Mouse (Mus musculus) layer of hippocampus, adult 11-12 months (tissue): ENCODE measurements at regions not wholly inside any gene's neighbourhood (a gene's known extent, or its start where the extent isn't known, plus 50 kb on each side); places are given as distances from the start of the nearest gene placed in this dataset.

Experiments
- DNase-seq: peaks from one replicate; pipeline ENCODE4 v3.0.0; 2022; ENCODE audit warnings: low spot score

DNA sequence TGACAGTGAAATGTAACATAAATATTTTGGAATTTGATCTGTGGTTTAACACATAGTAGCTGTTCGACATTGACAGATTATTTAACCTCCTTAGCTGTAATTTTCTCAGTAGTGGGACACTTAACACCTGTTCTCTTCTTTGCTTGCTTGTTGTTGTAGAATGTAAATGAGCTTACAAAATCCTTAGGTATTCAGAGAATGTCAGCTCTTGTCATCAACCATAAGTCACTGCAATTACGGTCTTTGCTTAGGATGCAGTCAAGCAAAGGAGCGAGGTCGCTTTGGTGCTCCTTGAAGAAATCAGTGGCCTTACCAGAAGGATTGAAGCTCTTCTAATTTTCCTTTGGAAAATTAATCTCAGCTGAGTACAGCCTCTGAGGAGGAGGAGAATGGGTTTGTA is 311.2 kb upstream of the Pappa start:
- no peak for DNase-seq

DNA sequence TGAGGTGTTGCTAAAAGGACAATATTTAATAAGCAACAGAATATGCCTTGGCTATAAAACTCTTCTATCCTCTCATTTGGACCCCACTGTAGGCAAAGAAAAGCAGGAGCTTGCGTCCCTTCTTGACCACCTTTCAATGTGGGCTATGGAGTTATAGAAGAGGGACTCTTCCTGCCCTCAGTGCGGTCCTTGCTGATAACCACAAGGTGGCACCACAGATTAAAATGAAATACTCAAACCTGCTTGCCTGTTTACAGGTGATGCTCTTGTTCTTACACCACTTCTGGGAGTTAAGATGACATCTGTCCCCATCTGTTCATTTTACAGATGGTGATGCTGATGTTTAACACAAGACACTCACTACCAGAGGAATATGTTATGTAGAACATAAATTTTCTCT is 291.1 kb upstream of the Pappa start:
- DNase-seq: peak; percentile 10

DNA sequence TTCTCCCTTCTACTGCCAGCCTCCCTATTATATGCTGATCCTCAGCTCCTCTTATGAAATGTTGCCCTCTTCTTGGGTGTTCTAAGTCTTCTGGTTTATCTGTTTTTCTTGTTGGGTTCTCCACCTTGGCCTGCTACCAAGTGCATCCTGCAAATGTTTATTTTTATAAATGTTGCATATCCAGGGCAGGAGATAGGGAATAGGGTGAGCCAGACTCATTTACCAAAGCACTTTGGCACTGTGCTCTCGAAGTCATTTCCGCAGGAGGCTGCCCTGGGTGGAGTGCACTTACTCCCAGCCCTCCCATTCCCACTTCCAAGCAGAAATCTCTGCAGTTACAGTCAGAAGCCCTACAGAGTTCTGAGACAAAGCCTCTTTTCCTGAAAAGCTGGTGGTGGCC is 249.5 kb upstream of the Pappa start:
- no peak for DNase-seq

DNA sequence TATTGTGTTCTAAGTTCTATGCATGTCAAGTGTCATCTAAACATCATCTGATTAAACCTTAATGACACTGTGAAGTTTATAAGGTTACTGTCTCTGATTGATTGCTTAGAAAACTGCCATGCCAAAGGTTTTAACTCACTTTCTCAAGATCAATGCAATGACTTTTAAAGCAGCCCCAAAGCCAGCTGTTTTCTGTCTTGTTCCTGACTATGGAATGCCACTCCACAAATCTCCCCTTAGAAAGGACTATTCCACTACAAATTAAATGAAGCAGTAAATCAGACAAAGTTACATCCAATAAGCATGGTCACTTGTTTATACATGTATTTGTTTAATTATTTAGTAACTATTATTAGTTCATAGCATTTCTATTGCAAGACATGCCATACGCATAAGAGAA is 247.1 kb upstream of the Pappa start:
- no peak for DNase-seq

DNA sequence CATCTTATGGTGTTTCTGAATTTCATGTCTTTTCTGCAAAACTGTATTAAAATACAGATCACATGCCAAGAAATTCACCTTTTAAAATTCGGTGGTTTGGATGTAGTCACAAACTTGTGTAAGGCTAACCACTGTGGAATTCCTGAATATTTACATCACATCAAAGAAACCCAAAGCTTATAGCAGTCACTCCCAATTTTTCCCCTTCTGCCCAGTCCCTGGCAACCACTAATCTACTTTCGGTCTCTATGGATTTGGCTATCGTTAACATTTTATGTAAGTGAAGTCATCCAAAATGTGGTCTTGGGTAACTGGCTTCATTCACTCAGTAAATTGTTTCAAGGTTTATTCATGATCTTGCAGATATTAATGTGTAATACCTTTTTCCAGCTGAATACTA is 226.0 kb upstream of the Pappa start:
- DNase-seq: no peak

DNA sequence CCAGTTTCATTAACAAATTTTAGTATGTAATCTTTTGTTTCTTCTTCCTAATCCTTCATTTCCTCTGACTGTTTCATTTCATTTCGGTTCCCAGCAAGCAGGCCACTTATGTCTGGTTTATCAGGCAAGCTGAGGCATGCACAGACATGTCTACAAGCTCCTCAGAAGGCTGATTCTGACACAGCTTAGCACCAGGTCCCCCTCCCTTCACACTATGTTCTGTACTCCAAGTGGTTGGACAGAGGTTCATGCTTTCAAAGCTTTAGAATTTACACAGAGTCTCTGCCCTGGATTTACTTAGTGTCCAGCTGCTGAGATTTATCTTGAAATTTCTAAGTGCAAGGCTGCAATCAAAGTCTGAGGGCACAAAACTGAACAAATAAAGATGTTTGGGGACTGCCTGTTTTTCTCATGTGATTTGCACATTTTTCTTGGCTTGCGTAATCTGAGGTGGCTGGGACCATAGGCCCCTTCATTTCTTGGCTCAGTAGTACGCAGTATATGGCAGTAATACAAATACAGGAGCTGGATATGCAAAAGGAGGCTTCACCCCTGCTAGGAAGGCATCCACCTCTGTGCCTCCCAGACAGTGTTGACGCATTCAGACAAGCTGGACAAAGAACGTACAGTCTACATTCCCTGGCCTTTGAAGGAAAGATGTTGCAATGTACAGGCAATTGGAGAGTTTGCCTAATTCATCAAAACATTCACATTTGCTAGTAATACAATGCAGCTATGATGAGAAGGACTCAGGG is 222.7 kb upstream of the Pappa start:
- DNase-seq: no peak

DNA sequence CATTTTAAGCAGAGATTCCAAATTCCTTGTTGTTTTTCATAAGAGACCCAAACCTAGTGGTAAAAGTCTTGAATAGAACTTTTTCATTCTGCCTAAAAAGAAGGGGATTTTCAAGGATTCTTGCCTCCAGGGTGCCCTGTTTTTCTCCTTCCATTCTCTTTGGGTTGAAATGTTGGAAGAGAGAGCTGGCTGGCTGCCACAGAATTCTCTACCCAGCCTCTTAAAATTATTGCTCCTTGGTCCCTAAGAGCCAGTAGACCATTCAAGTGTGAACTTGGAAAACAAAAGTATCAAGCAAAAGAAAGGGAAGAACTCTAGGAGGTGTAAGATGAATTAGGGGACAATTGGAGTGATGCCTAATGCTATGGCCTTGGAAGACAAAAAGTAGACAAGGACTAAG is 200.2 kb upstream of the Pappa start:
- DNase-seq: no peak

DNA sequence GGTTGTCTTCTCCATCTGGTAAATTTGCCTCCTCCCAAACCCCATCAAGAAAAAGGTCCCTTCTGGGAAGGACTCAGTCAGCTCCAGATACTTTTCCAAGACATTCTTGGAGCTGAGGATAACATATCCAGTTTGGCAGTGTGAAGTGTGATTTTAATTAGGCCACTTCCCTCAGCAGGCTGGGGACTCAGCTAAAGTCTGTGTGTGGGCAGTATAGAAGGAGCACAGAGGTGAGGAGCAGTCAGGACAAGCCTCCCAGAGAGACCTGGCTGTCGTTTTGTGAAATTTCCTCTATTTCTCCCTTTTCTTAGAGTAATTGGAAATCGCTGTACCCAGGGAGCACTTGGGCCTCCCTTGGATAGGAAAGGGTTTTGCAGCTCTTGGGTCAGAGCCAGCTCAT is 195.4 kb upstream of the Pappa start:
- no peak for DNase-seq

DNA sequence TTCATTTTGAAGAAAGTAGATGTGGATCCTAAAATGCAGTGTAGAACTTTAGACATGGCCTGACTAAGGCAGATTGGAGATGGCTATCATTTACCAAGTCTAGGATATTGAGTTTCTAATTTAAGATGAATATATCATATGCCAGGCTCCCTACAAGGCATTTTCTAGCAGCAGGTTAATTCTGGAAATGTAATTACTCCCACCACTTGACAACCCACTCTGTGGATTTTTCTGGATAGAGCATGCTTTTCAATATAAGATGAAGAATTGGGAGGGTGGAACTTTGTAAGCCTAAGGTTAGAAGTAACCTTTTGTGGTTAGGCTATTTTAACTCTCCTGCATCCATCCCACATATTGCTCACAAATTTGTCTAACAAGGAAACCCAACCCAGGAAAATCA is 178.4 kb upstream of the Pappa start:
- no peak for DNase-seq

DNA sequence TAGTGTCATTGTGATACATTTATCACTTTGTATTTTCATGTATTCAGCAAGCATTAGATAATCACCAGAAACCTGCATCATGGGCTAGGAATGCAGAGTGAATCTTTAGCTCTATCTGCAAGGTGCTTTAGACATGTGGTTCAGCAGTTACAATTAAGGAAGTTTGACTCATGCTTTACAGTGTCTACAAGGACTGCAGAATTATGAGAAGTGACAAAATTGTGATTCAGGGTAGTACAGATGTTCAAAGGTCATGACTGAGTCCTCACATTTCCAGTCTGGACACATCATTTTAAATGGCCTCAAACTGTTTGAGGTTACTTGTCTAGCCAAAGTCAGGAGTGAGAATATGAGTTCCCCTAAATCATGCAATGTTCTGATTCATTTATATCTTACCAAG is 171.3 kb upstream of the Pappa start:
- DNase-seq: no peak

DNA sequence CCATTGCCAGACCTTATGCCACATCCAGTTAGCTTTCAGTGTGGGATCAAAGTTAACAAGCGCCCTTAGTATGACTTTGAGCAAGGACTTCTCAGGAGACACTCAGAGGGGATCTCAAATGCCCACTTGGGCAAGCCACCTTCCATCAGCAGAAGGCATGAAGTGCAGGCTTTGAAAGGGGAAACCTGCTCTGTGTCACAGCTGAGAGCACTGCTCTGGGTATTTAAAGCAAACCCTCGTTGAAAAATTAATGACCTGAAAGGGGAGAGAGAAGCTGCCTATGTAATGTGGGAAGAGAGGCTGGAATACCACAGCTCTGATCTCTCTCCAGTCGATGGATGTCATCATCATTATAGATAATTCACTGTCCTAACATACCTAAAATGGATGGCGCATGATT is 165.1 kb upstream of the Pappa start:
- DNase-seq: no peak

DNA sequence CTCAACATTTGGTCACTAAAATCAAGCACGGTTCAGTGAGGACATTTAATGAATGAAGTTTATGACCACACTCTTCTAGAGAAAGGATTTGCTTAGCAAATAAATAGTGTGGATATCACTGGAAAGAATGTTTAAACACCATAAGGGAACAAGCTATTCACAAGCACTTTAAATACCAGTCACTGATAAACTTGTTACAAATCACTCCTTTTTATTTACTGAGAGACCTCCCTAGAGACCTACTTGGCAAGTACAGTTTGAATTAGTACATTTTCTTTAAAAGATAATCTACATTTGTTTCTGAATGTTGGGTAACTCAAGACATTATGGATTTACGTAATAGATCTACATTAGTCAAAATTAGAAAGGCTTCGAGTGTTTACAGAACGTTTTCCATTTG is 162.2 kb upstream of the Pappa start:
- DNase-seq: no peak
